Mouse (Mus musculus): ENCODE measurements around the gene Fam227a. TPM values are rescaled to one million over a fixed set of nuclear protein-coding genes. Genes with fewer than 3 reads are reported as not detected.

Gene Fam227a
- polyA plus RNA-seq, 1 experiment from 2014 or later, result 5.6 TPM

GRCm38 (mm10) chr15:79648130-79648529 lies 10.6 kb downstream of the Fam227a start:
- H3K4me3 ChIP-seq, result no peak overlapping the region
- no peaks in the 10 kb centered on the region for H3K27me3 ChIP-seq
- H3K4me1 ChIP-seq (replicated peaks), result no peaks in the 10 kb centered on the region
- no peaks in the 10 kb centered on the region for H3K9me3 ChIP-seq
- no peak overlapping the region for H3K4me2 ChIP-seq
- H3K9ac ChIP-seq, result no peak overlapping the region; the same call in 1 of the 2 replicates
- WGBS, result 92% methylated on average over 12 of the region's 12 CpGs
- H3K27ac ChIP-seq, result no peak overlapping the region
- H3K36me3 ChIP-seq, result peaks cover 77% of the 10 kb centered on the region
- ATAC-seq (ENCODE audit: low FRiP score), result no peak

GRCm38 (mm10) chr15:79645483-79645882 lies 13.3 kb downstream of the Fam227a start:
- Histone ChIP-seq H3K4me2 (no peak overlapping the region), H3K36me3 (peaks cover 84% of the 10 kb centered on the region), H3K4me1 (replicated peaks) (no peaks in the 10 kb centered on the region), H3K9ac (no peak overlapping the region), H3K4me3 (no peak overlapping the region), H3K27me3 (no peaks in the 10 kb centered on the region), H3K27ac (no peak overlapping the region), H3K9me3 (no peaks in the 10 kb centered on the region)
- ATAC-seq (ENCODE audit: low FRiP score), result no peak
- WGBS, result 90% methylated on average over 2 of the region's 2 CpGs

GRCm38 (mm10) chr15:79641135-79641817 lies 17.5 kb downstream of the Fam227a start:
- no peak for ATAC-seq (ENCODE audit: low FRiP score)
- H3K27me3 ChIP-seq, result no peaks in the 10 kb centered on the region
- no peaks in the 10 kb centered on the region for H3K9me3 ChIP-seq
- no peak overlapping the region for H3K4me2 ChIP-seq
- no peak overlapping the region for H3K4me3 ChIP-seq
- H3K36me3 ChIP-seq, result peaks cover 82% of the 10 kb centered on the region
- H3K4me1 ChIP-seq (replicated peaks), result no peaks in the 10 kb centered on the region
- 73% methylated on average over 12 of the region's 12 CpGs for WGBS
- H3K9ac ChIP-seq, result no peak overlapping the region
- H3K27ac ChIP-seq, result no peak overlapping the region

GRCm38 (mm10) chr15:79630471-79630870 lies 28.3 kb downstream of the Fam227a start:
- H3K27me3 ChIP-seq, result no peaks in the 10 kb centered on the region
- no peak overlapping the region for H3K4me2 ChIP-seq
- H3K4me3 ChIP-seq, result no peak overlapping the region
- peaks cover 96% of the 10 kb centered on the region for H3K36me3 ChIP-seq
- H3K9me3 ChIP-seq, result no peaks in the 10 kb centered on the region
- ATAC-seq (ENCODE audit: low FRiP score), result no peak
- no peak overlapping the region for H3K27ac ChIP-seq
- H3K4me1 ChIP-seq (replicated peaks), result no peaks in the 10 kb centered on the region
- 69% methylated on average over 2 of the region's 2 CpGs for WGBS
- no peak overlapping the region for H3K9ac ChIP-seq

GRCm38 (mm10) chr15:79619770-79620414 lies 38.9 kb downstream of the Fam227a start:
- Histone ChIP-seq H3K27me3 (no peaks in the 10 kb centered on the region), H3K9me3 (no peaks in the 10 kb centered on the region), H3K9ac (no peak overlapping the region), H3K4me1 (replicated peaks) (no peaks in the 10 kb centered on the region), H3K4me3 (no peak overlapping the region), H3K36me3 (peaks cover 93% of the 10 kb centered on the region), H3K27ac (no peak overlapping the region), H3K4me2 (no peak overlapping the region)
- WGBS, result 82% methylated on average over 11 of the region's 11 CpGs
- ATAC-seq (ENCODE audit: low FRiP score), result no peak

GRCm38 (mm10) chr15:79618456-79618855 lies 40.3 kb downstream of the Fam227a start:
- no peaks in the 10 kb centered on the region for H3K4me1 ChIP-seq (replicated peaks)
- H3K27me3 ChIP-seq, result no peaks in the 10 kb centered on the region
- no peak overlapping the region for H3K4me2 ChIP-seq
- H3K36me3 ChIP-seq, result peaks cover 91% of the 10 kb centered on the region
- no peak overlapping the region for H3K9ac ChIP-seq
- H3K9me3 ChIP-seq, result no peaks in the 10 kb centered on the region
- no peak overlapping the region for H3K4me3 ChIP-seq
- WGBS, result 85% methylated on average over 7 of the region's 7 CpGs
- ATAC-seq (ENCODE audit: low FRiP score), result no peak
- no peak overlapping the region for H3K27ac ChIP-seq

GRCm38 (mm10) chr15:79617135-79617534 lies 41.6 kb downstream of the Fam227a start:
- 85% methylated on average over 11 of the region's 11 CpGs for WGBS
- no peaks in the 10 kb centered on the region for H3K9me3 ChIP-seq
- H3K4me2 ChIP-seq, result no peak overlapping the region
- no peak for ATAC-seq (ENCODE audit: low FRiP score)
- peaks cover 90% of the 10 kb centered on the region for H3K36me3 ChIP-seq
- H3K27ac ChIP-seq, result no peak overlapping the region
- H3K4me3 ChIP-seq, result no peak overlapping the region
- H3K27me3 ChIP-seq, result no peaks in the 10 kb centered on the region
- no peaks in the 10 kb centered on the region for H3K4me1 ChIP-seq (replicated peaks)
- H3K9ac ChIP-seq, result no peak overlapping the region

GRCm38 (mm10) chr15:79616729-79617128 lies 42.0 kb downstream of the Fam227a start:
- Histone ChIP-seq H3K4me3 (no peak overlapping the region), H3K27ac (no peak overlapping the region), H3K4me2 (no peak overlapping the region), H3K9me3 (no peaks in the 10 kb centered on the region), H3K9ac (no peak overlapping the region), H3K4me1 (replicated peaks) (no peaks in the 10 kb centered on the region), H3K36me3 (peaks cover 87% of the 10 kb centered on the region), H3K27me3 (no peaks in the 10 kb centered on the region)
- 91% methylated on average over 5 of the region's 5 CpGs for WGBS
- ATAC-seq (ENCODE audit: low FRiP score), result no peak

- H3K4me2 ChIP-seq, result no peak overlapping the region
- no peak for ATAC-seq (ENCODE audit: low FRiP score)
- H3K4me1 ChIP-seq (replicated peaks), result no peaks in the 10 kb centered on the region
- peaks cover 85% of the 10 kb centered on the region for H3K36me3 ChIP-seq
- 0 out of 2 replicates have a peak, but pooled peaks cover 2% of the 10 kb centered on the region for H3K9me3 ChIP-seq
- no peaks in the 10 kb centered on the region for H3K27me3 ChIP-seq
- WGBS, result 88% methylated on average over 7 of the region's 7 CpGs
- H3K4me3 ChIP-seq, result no peak overlapping the region
- no peak overlapping the region for H3K27ac ChIP-seq
- H3K9ac ChIP-seq, result no peak overlapping the region
These were observed 43.3 kb downstream of the Fam227a start for GRCm38 (mm10) chr15:79615501-79615900.

GRCm38 (mm10) chr15:79609226-79609625 lies 49.5 kb downstream of the Fam227a start:
- 0 out of 2 replicates have a peak, but pooled peaks cover 5% of the 10 kb centered on the region for H3K9me3 ChIP-seq
- no peak overlapping the region for H3K4me3 ChIP-seq
- no peak for ATAC-seq (ENCODE audit: low FRiP score)
- H3K27me3 ChIP-seq, result peaks cover 12% of the 10 kb centered on the region
- no peak overlapping the region for H3K9ac ChIP-seq
- no peak overlapping the region for H3K4me2 ChIP-seq
- 97% methylated on average over 2 of the region's 2 CpGs for WGBS
- H3K36me3 ChIP-seq, result peaks cover 43% of the 10 kb centered on the region
- no peak overlapping the region for H3K27ac ChIP-seq
- H3K4me1 ChIP-seq (replicated peaks), result peaks cover 12% of the 10 kb centered on the region

GRCm38 (mm10) chr15:79608214-79608613 lies 50.5 kb downstream of the Fam227a start:
- Histone ChIP-seq H3K27ac (no peak overlapping the region), H3K9ac (no peak overlapping the region), H3K36me3 (peaks cover 35% of the 10 kb centered on the region), H3K27me3 (peaks cover 17% of the 10 kb centered on the region), H3K4me3 (no peak overlapping the region), H3K4me2 (no peak overlapping the region), H3K4me1 (replicated peaks) (peaks cover 12% of the 10 kb centered on the region), H3K9me3 (0 out of 2 replicates have a peak, but pooled peaks cover 5% of the 10 kb centered on the region)
- WGBS, result 82% methylated on average over 7 of the region's 7 CpGs
- ATAC-seq (ENCODE audit: low FRiP score), result no peak

GRCm38 (mm10) chr15:79607757-79608156 lies 51.0 kb downstream of the Fam227a start:
- Histone ChIP-seq H3K27ac (no peak overlapping the region), H3K4me1 (replicated peaks) (peaks cover 12% of the 10 kb centered on the region), H3K9ac (no peak overlapping the region), H3K36me3 (peaks cover 31% of the 10 kb centered on the region), H3K27me3 (peaks cover 17% of the 10 kb centered on the region), H3K4me3 (no peak overlapping the region), H3K4me2 (no peak overlapping the region), H3K9me3 (0 out of 2 replicates have a peak, but pooled peaks cover 5% of the 10 kb centered on the region)
- no peak for ATAC-seq (ENCODE audit: low FRiP score)
- WGBS, result 62% methylated on average over 2 of the region's 2 CpGs

- Histone ChIP-seq H3K27me3 (peaks cover 17% of the 10 kb centered on the region), H3K4me1 (replicated peaks) (peaks cover 12% of the 10 kb centered on the region), H3K27ac (no peak overlapping the region), H3K4me2 (no peak overlapping the region), H3K36me3 (peaks cover 20% of the 10 kb centered on the region), H3K9me3 (0 out of 2 replicates have a peak, but pooled peaks cover 5% of the 10 kb centered on the region), H3K4me3 (no peak overlapping the region), H3K9ac (no peak overlapping the region)
- 93% methylated on average over 12 of the region's 12 CpGs for WGBS
- ATAC-seq (ENCODE audit: low FRiP score), result no peak
These were observed 52.6 kb downstream of the Fam227a start for GRCm38 (mm10) chr15:79606161-79606560.
